ENCODE assay signal across 9 mouse cellular contexts in the genomic region with DNA sequence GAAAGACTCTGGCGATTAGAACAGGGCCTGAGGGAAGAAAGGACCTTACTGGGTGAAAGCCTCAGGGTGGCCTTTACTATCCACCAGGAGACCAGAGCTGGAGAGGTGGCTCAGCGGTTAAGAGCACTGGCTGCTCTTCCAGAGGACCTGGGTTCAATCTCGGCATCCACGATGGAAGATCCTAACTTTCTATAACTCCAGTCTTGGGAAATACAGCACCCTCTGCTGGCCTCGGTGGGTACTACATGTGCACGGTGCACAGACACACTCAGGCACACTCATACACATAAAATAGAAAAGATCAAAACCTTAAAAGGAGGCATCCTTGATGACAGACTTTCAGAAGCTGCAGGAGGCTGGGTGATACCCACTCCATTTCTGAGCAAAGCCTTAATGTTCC. TPM values are rescaled to one million over a fixed set of nuclear protein-coding genes. Genes with fewer than 3 reads are reported as not detected.
DNase-seq lines count a peak whose midpoint lies in the region; ATAC-seq and TF ChIP-seq lines count a peak whose summit lies in the region.
"Had no signal": no experiment of that assay in that cellular context is flagged by ENCODE, and none has a peak within 500 bp of the region (broad histone marks: within the 10 kb centered on the region; RNA-seq: fewer than 3 reads in every experiment).

No protein-coding gene starts in this region.

- H3K9me3 ChIP-seq in midbrain, embryonic 11.5 days (ENCODE audit: control insufficient read depth, low read length) = no peaks in the 10 kb centered on the region
- H3K9me3 ChIP-seq in midbrain, embryonic 16.5 days (replicated peaks; ENCODE audit: control insufficient read depth, low read length, poor library complexity, severe bottlenecking) = no peaks in the 10 kb centered on the region

- TF ChIP-seq POLR2A in heart, adult 2 months (IDR thresholded peaks at IDR 0.05; ENCODE audit: insufficient read depth, low read depth, low read length) = no peak

- H3K27ac ChIP-seq in heart, adult 2 months = no peak overlapping the region
- no peak overlapping the region for H3K27ac ChIP-seq in midbrain, embryonic 11.5 days (ENCODE audit: low read depth, low read length)
- H3K27ac ChIP-seq in midbrain, embryonic 16.5 days (ENCODE audit: low read length) = no peak overlapping the region

- H3K4me1 ChIP-seq in heart, adult 2 months (ENCODE audit: control insufficient read depth, insufficient read depth, low read length) = no peaks in the 10 kb centered on the region
- H3K4me1 ChIP-seq in midbrain, embryonic 11.5 days (ENCODE audit: control insufficient read depth, insufficient read depth, low read length) = peaks cover 3% of the 10 kb centered on the region; the same call in 1 of the 2 replicates
- no peaks in the 10 kb centered on the region for H3K4me1 ChIP-seq in midbrain, embryonic 16.5 days (ENCODE audit: control insufficient read depth, insufficient read depth, low read length)

- ATAC-seq in midbrain, embryonic 11.5 days (ENCODE audit: low FRiP score) = no peak
- no peak for ATAC-seq in midbrain, embryonic 16.5 days

- 26% methylated on average over 6 of the region's 6 CpGs for WGBS in heart, adult 2 months
- 17% methylated on average over 6 of the region's 6 CpGs for WGBS in midbrain, embryonic 11.5 days
- 15% methylated on average over 6 of the region's 6 CpGs for WGBS in midbrain, embryonic 16.5 days

- H3K4me2 ChIP-seq in midbrain, embryonic 11.5 days = no peak overlapping the region
- H3K4me2 ChIP-seq in midbrain, embryonic 16.5 days (ENCODE audit: low read length) = no peak overlapping the region

- TF ChIP-seq CTCF in heart, adult 2 months (IDR thresholded peaks at IDR 0.05) = peak; percentile 72

- DNase-seq in heart, adult 2 months = no peak
- DNase-seq in heart, adult 9 months (ENCODE audit: low spot score in 2 of 2) = no peak
- DNase-seq in midbrain, embryonic 11.5 days (ENCODE audit: low spot score, missing footprints) = peak; percentile 98
- peak; percentile 50 to 60 for DNase-seq in cerebellum, postnatal 36 days
- peak; percentile 62 for DNase-seq in naive thymus-derived CD4-positive, alpha-beta T cell, adult 2 months (ENCODE audit: low read depth)
- DNase-seq in adipocyte (ENCODE audit: low spot score) = no peak
- no peak for DNase-seq in urinary bladder, postnatal 36 days (ENCODE audit: low spot score in 2 of 2)

- H3K36me3 ChIP-seq in heart, adult 2 months (ENCODE audit: control insufficient read depth, insufficient read depth, low read length) = no peaks in the 10 kb centered on the region
- H3K36me3 ChIP-seq in midbrain, embryonic 11.5 days (ENCODE audit: control insufficient read depth, insufficient read depth, low read length) = no peaks in the 10 kb centered on the region
- H3K36me3 ChIP-seq in midbrain, embryonic 16.5 days (ENCODE audit: control insufficient read depth, insufficient read depth, low read length) = no peaks in the 10 kb centered on the region

- no peaks in the 10 kb centered on the region for H3K79me2 ChIP-seq in heart, adult 2 months (replicated peaks; ENCODE audit: control insufficient read depth, insufficient read depth, low read length)

- intact Hi-C loops in heart, adult 2 months (cut with DNase I) = no loop called here

- H3K9ac ChIP-seq in heart, adult 2 months (ENCODE audit: low read depth, low read length) = no peak overlapping the region
- no peak overlapping the region for H3K9ac ChIP-seq in midbrain, embryonic 11.5 days (ENCODE audit: low read length)
- no peak overlapping the region for H3K9ac ChIP-seq in midbrain, embryonic 16.5 days (ENCODE audit: low read depth, low read length)

- no peak overlapping the region for H3K4me3 ChIP-seq in heart, adult 2 months
- no peak overlapping the region for H3K4me3 ChIP-seq in midbrain, embryonic 11.5 days (ENCODE audit: low read depth, low read length)
- H3K4me3 ChIP-seq in midbrain, embryonic 16.5 days (ENCODE audit: low read depth, low read length) = no peak overlapping the region

- TF ChIP-seq EP300 in heart, adult 2 months (IDR thresholded peaks at IDR 0.05; ENCODE audit: insufficient read depth, low read depth, low read length) = no peak

- H3K27me3 ChIP-seq in heart, adult 2 months (ENCODE audit: control insufficient read depth, insufficient read depth, low read length) = no peaks in the 10 kb centered on the region
- peaks cover 3% of the 10 kb centered on the region for H3K27me3 ChIP-seq in midbrain, embryonic 11.5 days (ENCODE audit: control insufficient read depth, insufficient read depth, low read length)
- peaks cover 9% of the 10 kb centered on the region for H3K27me3 ChIP-seq in midbrain, embryonic 16.5 days (ENCODE audit: control insufficient read depth, insufficient read depth, low read depth, low read length)

RNA-seq across cellular contexts. Expression of a gene that starts 6.4 kb away (rescaled TPM):
- under 1 TPM; 0.09 to 0.34 TPM for total RNA-seq in heart, adult 2 months (2021)
- 0.12 and 0.21 TPM in 2 replicates for polyA plus RNA-seq in heart, adult 2 months (2012; rRNA removed)
- polyA plus RNA-seq in midbrain, embryonic 11.5 days (2014; fragmentation: Nextera tagmentation; extraction: Ambion mirVana) = 0.03 and 0.05 TPM in 2 replicates
- 1.0 and 1.4 TPM in 2 replicates for polyA plus RNA-seq in midbrain, embryonic 16.5 days (2015; fragmentation: Nextera tagmentation; extraction: Ambion mirVana)

RNA-seq across cellular contexts. Expression of a gene that starts 16.5 kb away (rescaled TPM):
- total RNA-seq in heart, adult 2 months (2021) = 10 to 100 TPM; 15.6 to 16.4 TPM
- 12.2 and 12.7 TPM in 2 replicates for polyA plus RNA-seq in heart, adult 2 months (2012; rRNA removed)
- 70.9 and 75.4 TPM in 2 replicates for polyA plus RNA-seq in midbrain, embryonic 11.5 days (2014; fragmentation: Nextera tagmentation; extraction: Ambion mirVana)
- polyA plus RNA-seq in midbrain, embryonic 16.5 days (2015; fragmentation: Nextera tagmentation; extraction: Ambion mirVana) = 74.9 and 79.6 TPM in 2 replicates

RNA-seq across cellular contexts. Expression of a gene that starts 25.7 kb away (rescaled TPM):
- total RNA-seq in heart, adult 2 months (2021) = 10 to 100 TPM; 69.6 to 78.5 TPM
- polyA plus RNA-seq in heart, adult 2 months (2012; rRNA removed) = 65.6 and 108 TPM in 2 replicates
- polyA plus RNA-seq in midbrain, embryonic 11.5 days (2014; fragmentation: Nextera tagmentation; extraction: Ambion mirVana) = 137 and 144 TPM in 2 replicates
- 125 and 131 TPM in 2 replicates for polyA plus RNA-seq in midbrain, embryonic 16.5 days (2015; fragmentation: Nextera tagmentation; extraction: Ambion mirVana)

RNA-seq across cellular contexts. Expression of a gene that starts 45.0 kb away (rescaled TPM):
- total RNA-seq in heart, adult 2 months (2021) = 10 to 100 TPM; 10.3 to 29.5 TPM
- polyA plus RNA-seq in heart, adult 2 months (2012; rRNA removed) = not detected in 2 replicates
- not detected in 2 replicates for polyA plus RNA-seq in midbrain, embryonic 11.5 days (2014; fragmentation: Nextera tagmentation; extraction: Ambion mirVana)
- polyA plus RNA-seq in midbrain, embryonic 16.5 days (2015; fragmentation: Nextera tagmentation; extraction: Ambion mirVana) = 5.5 TPM in 1 of 2 replicates, not detected in the other
- polyA plus RNA-seq: neural tube, embryonic 14.5 days had no signal

RNA-seq across cellular contexts. Expression of a gene that starts 46.8 kb away (rescaled TPM):
- 10 to 100 TPM; 27.0 to 29.5 TPM for total RNA-seq in heart, adult 2 months (2021)
- polyA plus RNA-seq in heart, adult 2 months (2012; rRNA removed) = 12.2 and 17.3 TPM in 2 replicates
- polyA plus RNA-seq in midbrain, embryonic 11.5 days (2014; fragmentation: Nextera tagmentation; extraction: Ambion mirVana) = 35.5 and 40.8 TPM in 2 replicates
- 35.2 and 37.4 TPM in 2 replicates for polyA plus RNA-seq in midbrain, embryonic 16.5 days (2015; fragmentation: Nextera tagmentation; extraction: Ambion mirVana)

Comparison
In these comparisons a context has a peak if more than half of its experiments do, and no peak if none do; other contexts are left out.
1. DNase-seq: peak in midbrain, embryonic 11.5 days (single experiment), cerebellum, postnatal 36 days (2 of 2) and naive thymus-derived CD4-positive, alpha-beta T cell, adult 2 months (single experiment); none in heart, adult 2 months (0 of 2), heart, adult 9 months (0 of 2), adipocyte (single experiment) and urinary bladder, postnatal 36 days (0 of 2).